Mouse (Mus musculus) small intestine, adult 2 months (tissue): ENCODE data around the gene Prkag2.

Source experiments
- CTCF ChIP-seq: fragments of 200-500 bp; IDR thresholded peaks from 2 replicates; pipeline ENCODE4 v1.5.1; 2012; ENCODE audit warnings: low read depth, mild to moderate bottlenecking, control low read depth, inconsistent platforms, low read length, moderate library complexity, mixed read lengths; ENCODE audit not compliant: insufficient replicate concordance, insufficient read length; ENCODE audit errors: extremely low read depth
- POLR2A ChIP-seq: fragments of 200-500 bp; IDR thresholded peaks from 2 replicates; pipeline ENCODE4 v1.6.1; 2012; ENCODE audit warnings: low read depth, mild to moderate bottlenecking, control low read depth, inconsistent platforms, low read length, moderate library complexity

GRCm38 (mm10) chr5:24973672-24974225, 126.7 kb downstream of the Prkag2 start:
- TF ChIP-seq CTCF (no peak), POLR2A (no peak)
